Mouse (Mus musculus): ENCODE data around the gene Traf1.

The Traf1 gene

GRCm38 (mm10) chr2:34966243-34966934 is 4.8 kb upstream of the Traf1 start:
- DNase-seq (ENCODE audit: low spot score in 2 of 2) = no peak

GRCm38 (mm10) chr2:34965806-34966205 is 4.2 kb upstream of the Traf1 start:
- DNase-seq (ENCODE audit: low spot score in 2 of 2) = no peak

GRCm38 (mm10) chr2:34965293-34965692 is 3.7 kb upstream of the Traf1 start:
- peak; percentile 81 to 85 for DNase-seq (ENCODE audit: low spot score in 2 of 2)

- no peak for DNase-seq (ENCODE audit: low spot score in 2 of 2)
Observed at GRCm38 (mm10) chr2:34964651-34965050, 3.1 kb upstream of the Traf1 start.

- no peak for DNase-seq (ENCODE audit: low spot score in 2 of 2)
Observed at GRCm38 (mm10) chr2:34964230-34964629, 2.7 kb upstream of the Traf1 start.

- peak; percentile 88 to 92 for DNase-seq (ENCODE audit: low spot score in 2 of 2)
Observed at GRCm38 (mm10) chr2:34963371-34963956, 1.9 kb upstream of the Traf1 start.

GRCm38 (mm10) chr2:34962893-34963292 is 1.3 kb upstream of the Traf1 start:
- DNase-seq (ENCODE audit: low spot score in 2 of 2) = peak; percentile 74 to 79

- no peak for DNase-seq (ENCODE audit: low spot score in 2 of 2)
Observed at GRCm38 (mm10) chr2:34962211-34962610, 639 bp upstream of the Traf1 start.

- DNase-seq (ENCODE audit: low spot score in 2 of 2) = no peak
Observed at GRCm38 (mm10) chr2:34960966-34961365, 606 bp downstream of the Traf1 start.

GRCm38 (mm10) chr2:34960466-34960865 is 1.1 kb downstream of the Traf1 start:
- DNase-seq (ENCODE audit: low spot score in 2 of 2) = no peak

- DNase-seq (ENCODE audit: low spot score in 2 of 2) = peak; percentile 48 to 51
Observed at GRCm38 (mm10) chr2:34958582-34958981, 3.0 kb downstream of the Traf1 start.

GRCm38 (mm10) chr2:34958036-34958435 is 3.5 kb downstream of the Traf1 start:
- DNase-seq (ENCODE audit: low spot score in 2 of 2) = no peak

- DNase-seq (ENCODE audit: low spot score in 2 of 2) = no peak
Observed at GRCm38 (mm10) chr2:34957405-34957804, 4.2 kb downstream of the Traf1 start.

- no peak for DNase-seq (ENCODE audit: low spot score in 2 of 2)
Observed at GRCm38 (mm10) chr2:34956941-34957340, 4.6 kb downstream of the Traf1 start.

GRCm38 (mm10) chr2:34954344-34954743 is 7.2 kb downstream of the Traf1 start:
- DNase-seq (ENCODE audit: low spot score in 2 of 2) = no peak

GRCm38 (mm10) chr2:34953547-34954116 is 7.9 kb downstream of the Traf1 start:
- DNase-seq (ENCODE audit: low spot score in 2 of 2) = no peak

- DNase-seq (ENCODE audit: low spot score in 2 of 2) = peak in 1 of 2 experiments; percentile 58
Observed at GRCm38 (mm10) chr2:34953018-34953417, 8.6 kb downstream of the Traf1 start.

GRCm38 (mm10) chr2:34951469-34951868 is 10.1 kb downstream of the Traf1 start:
- DNase-seq (ENCODE audit: low spot score in 2 of 2) = no peak

GRCm38 (mm10) chr2:34948622-34949021 is 12.9 kb downstream of the Traf1 start:
- DNase-seq (ENCODE audit: low spot score in 2 of 2) = no peak

GRCm38 (mm10) chr2:34946046-34946445 is 15.5 kb downstream of the Traf1 start:
- DNase-seq (ENCODE audit: low spot score in 2 of 2) = no peak

- DNase-seq (ENCODE audit: low spot score in 2 of 2) = no peak
Observed at GRCm38 (mm10) chr2:34945580-34945979, 16.0 kb downstream of the Traf1 start.

GRCm38 (mm10) chr2:34944761-34945160 is 16.8 kb downstream of the Traf1 start:
- peak; percentile 89 to 91 for DNase-seq (ENCODE audit: low spot score in 2 of 2)

GRCm38 (mm10) chr2:34943556-34944120 is 17.9 kb downstream of the Traf1 start:
- DNase-seq (ENCODE audit: low spot score in 2 of 2) = no peak
